Mouse (Mus musculus): ENCODE results near the gene Klk5. TPM values are rescaled to one million over a fixed set of nuclear protein-coding genes. Genes with fewer than 3 reads are reported as not detected.
A peak's percentile ranks its signal among the peaks of the same experiment; 100 is the strongest.

The Klk5 gene
- polyA plus RNA-seq (2015; fragmentation: Nextera tagmentation; extraction: Ambion mirVana) = not detected in 2 replicates

DNA sequence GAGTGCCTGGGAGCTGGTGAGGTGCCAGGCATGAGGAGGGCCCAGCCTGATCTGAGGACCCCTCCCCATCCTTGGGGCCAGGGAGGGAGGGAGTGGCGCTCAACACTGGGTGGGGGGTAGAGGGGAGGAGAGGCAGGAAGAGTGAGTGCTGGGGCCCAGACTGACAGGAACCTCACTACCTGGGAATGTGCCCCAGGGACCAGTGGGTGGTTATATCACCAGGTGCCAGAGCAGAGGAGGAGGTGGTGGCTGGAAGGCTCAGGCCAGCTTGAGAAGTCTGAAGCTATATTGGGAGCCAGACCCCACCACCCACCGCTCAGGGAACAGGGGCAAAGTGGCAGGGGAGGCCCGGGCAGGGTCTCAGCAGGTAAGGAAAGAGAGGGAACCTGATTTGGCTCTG is at the start of gene Klk5:
Gene Klk5 (plus strand): TSS at position 271 of the 400 bp plus-strand sequence.
- Histone ChIP-seq H3K27ac (no peak within 1 kb of the TSS), H3K4me1 (no peaks in the 10 kb centered on the region), H3K4me3 (no peak within 1 kb of the TSS), H3K4me2 (no peak within 1 kb of the TSS), H3K27me3 (no peaks in the 10 kb centered on the region), H3K9me3 (replicated peaks) (no peaks in the 10 kb centered on the region), H3K9ac (no peak within 1 kb of the TSS), H3K36me3 (ENCODE audit: poor library complexity, severe bottlenecking) (no peaks in the 10 kb centered on the region)
- no peak for ATAC-seq
- WGBS = 60% methylated on average over 3 of the region's 3 CpGs

DNA sequence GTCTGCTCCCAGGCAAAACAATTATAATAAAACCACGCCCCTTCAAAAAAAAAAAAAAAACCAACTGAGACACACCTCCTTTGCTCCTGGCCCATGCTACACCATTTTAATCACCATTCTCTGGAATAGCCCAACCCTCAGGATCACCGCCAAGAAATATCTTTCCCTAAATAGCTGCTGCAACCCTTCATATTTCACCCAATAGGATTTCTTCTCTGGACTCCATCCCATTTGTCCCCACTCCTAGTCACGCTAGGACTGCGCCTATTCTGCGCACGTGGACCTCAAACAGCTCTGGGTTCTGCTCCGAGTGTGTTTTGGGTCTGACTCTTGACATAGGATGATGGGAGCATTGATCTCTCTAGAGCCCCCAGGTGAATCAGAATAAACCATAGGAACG is 45.4 kb upstream of the Klk5 start:
- H3K4me2 ChIP-seq = peak overlapping the region; percentile 78
- no peak overlapping the region for H3K27ac ChIP-seq
- no peak for ATAC-seq
- no peaks in the 10 kb centered on the region for H3K36me3 ChIP-seq (ENCODE audit: poor library complexity, severe bottlenecking)
- H3K9ac ChIP-seq = no peak overlapping the region
- H3K4me1 ChIP-seq = peaks cover 11% of the 10 kb centered on the region
- WGBS = 4% methylated on average over 8 of the region's 8 CpGs
- H3K4me3 ChIP-seq = peak overlapping the region; percentile 47
- H3K9me3 ChIP-seq (replicated peaks) = no peaks in the 10 kb centered on the region
- peaks cover 41% of the 10 kb centered on the region for H3K27me3 ChIP-seq

GRCm38 (mm10) chr7:43797333-43797769 is 44.4 kb upstream of the Klk5 start, which contains the start of gene Klk8:
Gene Klk8, plus strand, starts transcription at chr7:43797577.
- no peaks in the 10 kb centered on the region for H3K36me3 ChIP-seq (ENCODE audit: poor library complexity, severe bottlenecking)

GRCm38 (mm10) chr7:43797844-43798462 is 43.8 kb upstream of the Klk5 start:
- no peak overlapping the region for H3K9ac ChIP-seq
- peak; percentile 57 for ATAC-seq

More at GRCm38 (mm10) chr7:43797333-43797769, 44.4 kb upstream of the Klk5 start, which contains the start of gene Klk8:
- peak; percentile 51; the same call in 1 of the 2 replicates for ATAC-seq
- peaks cover 41% of the 10 kb centered on the region for H3K27me3 ChIP-seq
- peak within 1 kb of the TSS; percentile 57 for H3K9ac ChIP-seq
- 0% methylated on average over 28 of the region's 28 CpGs for WGBS
- H3K27ac ChIP-seq = no peak within 1 kb of the TSS
- peaks cover 11% of the 10 kb centered on the region for H3K4me1 ChIP-seq
- peak within 1 kb of the TSS; percentile 47 for H3K4me3 ChIP-seq
- no peaks in the 10 kb centered on the region for H3K9me3 ChIP-seq (replicated peaks)
- H3K4me2 ChIP-seq = peak within 1 kb of the TSS; percentile 78

DNA sequence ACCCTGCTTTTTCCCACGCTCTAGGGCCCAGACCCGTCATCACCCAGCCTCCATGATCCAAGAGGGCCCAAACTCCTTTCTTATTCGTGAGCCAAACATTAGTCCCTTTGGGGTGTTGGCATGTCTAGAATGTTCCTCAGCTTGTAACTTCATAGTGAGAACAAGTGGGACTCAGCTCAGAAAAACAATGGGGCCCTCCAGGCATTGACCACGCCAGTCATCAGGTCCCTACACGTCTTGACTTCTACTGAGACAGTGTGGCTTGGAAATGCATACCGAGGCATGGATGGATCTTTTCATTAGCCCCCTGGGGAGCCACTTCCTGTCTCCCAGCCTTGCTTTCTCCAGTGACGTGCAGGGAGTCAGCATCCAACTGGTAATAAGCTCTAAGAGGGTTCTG is 41.9 kb upstream of the Klk5 start:
- Histone ChIP-seq H3K4me2 (no peak overlapping the region), H3K36me3 (ENCODE audit: poor library complexity, severe bottlenecking) (no peaks in the 10 kb centered on the region), H3K9ac (no peak overlapping the region), H3K4me1 (peaks cover 11% of the 10 kb centered on the region), H3K27ac (no peak overlapping the region), H3K4me3 (no peak overlapping the region), H3K27me3 (peaks cover 40% of the 10 kb centered on the region), H3K9me3 (replicated peaks) (no peaks in the 10 kb centered on the region)
- no peak for ATAC-seq
- 81% methylated on average over 7 of the region's 7 CpGs for WGBS

More at GRCm38 (mm10) chr7:43797844-43798462, 43.8 kb upstream of the Klk5 start:
- H3K4me3 ChIP-seq = peak overlapping the region; percentile 47
- no peaks in the 10 kb centered on the region for H3K36me3 ChIP-seq (ENCODE audit: poor library complexity, severe bottlenecking)
- no peaks in the 10 kb centered on the region for H3K9me3 ChIP-seq (replicated peaks)
- 34% methylated on average over 13 of the region's 13 CpGs for WGBS
- no peak overlapping the region for H3K27ac ChIP-seq
- H3K4me1 ChIP-seq = peaks cover 11% of the 10 kb centered on the region
- peaks cover 41% of the 10 kb centered on the region for H3K27me3 ChIP-seq
- H3K4me2 ChIP-seq = peak overlapping the region; percentile 78

DNA sequence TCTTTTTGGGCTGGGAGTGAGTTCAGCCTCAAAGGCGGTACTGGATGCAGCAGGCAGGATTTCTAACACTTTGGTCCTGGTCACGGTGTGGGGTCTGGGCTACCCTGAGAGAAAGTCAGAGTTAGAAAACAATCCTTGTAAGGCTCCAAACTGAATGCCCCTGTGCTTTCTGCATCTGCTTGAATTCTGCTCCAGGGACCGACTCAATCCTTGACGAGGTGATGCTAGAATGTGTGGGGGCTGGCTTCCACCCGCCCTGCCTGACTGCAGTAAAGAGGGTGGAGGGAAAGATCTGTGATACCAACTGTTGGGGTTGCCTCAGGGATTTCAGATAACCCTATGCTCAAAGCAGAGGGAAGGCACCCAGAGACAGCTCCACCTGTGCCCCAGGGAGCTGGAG is 30.8 kb upstream of the Klk5 start, which contains the start of gene Klk7:
Gene Klk7 (plus strand): TSS at position 301 of the 400 bp plus-strand sequence.
- Histone ChIP-seq H3K4me2 (no peak within 1 kb of the TSS), H3K36me3 (ENCODE audit: poor library complexity, severe bottlenecking) (no peaks in the 10 kb centered on the region), H3K4me1 (no peaks in the 10 kb centered on the region), H3K4me3 (no peak within 1 kb of the TSS), H3K9me3 (replicated peaks) (no peaks in the 10 kb centered on the region), H3K27me3 (no peaks in the 10 kb centered on the region), H3K27ac (no peak within 1 kb of the TSS), H3K9ac (no peak within 1 kb of the TSS)
- WGBS = 59% methylated on average over 5 of the region's 5 CpGs
- no peak for ATAC-seq

DNA sequence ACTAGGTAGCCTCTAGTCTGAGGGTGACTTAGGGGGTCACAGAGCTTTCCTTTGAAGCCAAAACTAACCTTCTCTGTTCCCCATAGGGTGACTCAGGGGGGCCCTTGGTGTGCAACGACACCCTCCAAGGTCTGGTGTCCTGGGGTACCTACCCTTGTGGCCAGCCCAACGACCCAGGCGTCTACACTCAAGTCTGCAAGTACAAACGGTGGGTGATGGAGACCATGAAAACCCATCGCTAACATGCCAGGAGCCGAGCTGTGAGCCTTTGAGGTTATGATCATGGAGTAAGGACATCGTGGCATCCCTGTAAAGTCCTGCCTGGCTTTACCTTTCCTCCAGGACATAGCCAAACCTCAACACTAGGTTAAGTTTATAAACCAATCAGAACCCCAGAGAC is 26.6 kb upstream of the Klk5 start:
- Histone ChIP-seq H3K4me3 (no peak overlapping the region), H3K36me3 (ENCODE audit: poor library complexity, severe bottlenecking) (no peaks in the 10 kb centered on the region), H3K4me2 (no peak overlapping the region), H3K9ac (no peak overlapping the region), H3K4me1 (no peaks in the 10 kb centered on the region), H3K27me3 (no peaks in the 10 kb centered on the region), H3K27ac (no peak overlapping the region), H3K9me3 (replicated peaks) (no peaks in the 10 kb centered on the region)
- WGBS = 87% methylated on average over 7 of the region's 7 CpGs
- no peak for ATAC-seq

DNA sequence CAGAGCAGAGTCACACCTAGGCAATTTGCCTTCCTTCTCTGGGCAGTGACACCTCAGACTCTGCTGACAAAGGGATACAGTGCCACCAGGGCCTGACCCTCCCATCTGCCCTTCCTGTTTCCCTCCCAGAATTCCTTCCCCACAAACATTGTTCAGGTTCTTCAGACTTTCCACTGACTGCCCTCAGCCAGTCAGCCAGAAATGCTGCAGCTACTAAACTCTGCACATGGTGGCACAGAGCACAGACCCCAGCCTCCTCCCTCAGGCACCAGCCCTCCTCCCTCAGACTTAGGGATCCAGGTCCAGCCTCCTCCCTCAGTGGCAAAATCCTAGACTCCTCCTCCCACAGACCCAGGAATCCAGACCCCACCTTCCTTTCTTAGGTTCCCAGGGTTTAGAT is 25.0 kb upstream of the Klk5 start:
- Histone ChIP-seq H3K9me3 (replicated peaks) (no peaks in the 10 kb centered on the region), H3K27me3 (no peaks in the 10 kb centered on the region), H3K4me1 (no peaks in the 10 kb centered on the region), H3K27ac (no peak overlapping the region), H3K36me3 (ENCODE audit: poor library complexity, severe bottlenecking) (no peaks in the 10 kb centered on the region), H3K4me3 (no peak overlapping the region), H3K9ac (no peak overlapping the region), H3K4me2 (no peak overlapping the region)
- no peak for ATAC-seq

DNA sequence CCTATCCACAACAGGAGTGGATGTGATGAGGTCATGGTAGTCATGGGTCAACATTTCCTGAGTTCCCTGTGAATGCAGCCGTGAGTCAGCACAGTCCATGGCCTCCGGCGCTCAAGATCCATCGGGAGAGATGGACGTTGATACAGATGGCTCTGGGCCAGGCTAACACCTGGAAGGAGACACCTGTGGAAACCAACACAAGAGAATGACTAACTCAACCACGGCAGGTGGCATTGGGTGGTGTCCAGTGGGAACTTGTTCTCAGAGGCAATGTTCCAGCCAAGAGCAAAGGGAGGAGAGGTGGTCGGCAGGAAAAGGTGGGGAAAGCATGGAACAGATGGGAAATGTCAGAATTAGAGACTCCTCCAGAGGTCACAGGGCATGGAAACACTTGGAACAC is 20.2 kb upstream of the Klk5 start:
- Histone ChIP-seq H3K4me2 (no peak overlapping the region), H3K27me3 (no peaks in the 10 kb centered on the region), H3K4me3 (no peak overlapping the region), H3K4me1 (no peaks in the 10 kb centered on the region), H3K9me3 (replicated peaks) (no peaks in the 10 kb centered on the region), H3K36me3 (ENCODE audit: poor library complexity, severe bottlenecking) (no peaks in the 10 kb centered on the region), H3K27ac (no peak overlapping the region), H3K9ac (no peak overlapping the region)
- ATAC-seq = no peak
- WGBS = 96% methylated on average over 7 of the region's 7 CpGs

DNA sequence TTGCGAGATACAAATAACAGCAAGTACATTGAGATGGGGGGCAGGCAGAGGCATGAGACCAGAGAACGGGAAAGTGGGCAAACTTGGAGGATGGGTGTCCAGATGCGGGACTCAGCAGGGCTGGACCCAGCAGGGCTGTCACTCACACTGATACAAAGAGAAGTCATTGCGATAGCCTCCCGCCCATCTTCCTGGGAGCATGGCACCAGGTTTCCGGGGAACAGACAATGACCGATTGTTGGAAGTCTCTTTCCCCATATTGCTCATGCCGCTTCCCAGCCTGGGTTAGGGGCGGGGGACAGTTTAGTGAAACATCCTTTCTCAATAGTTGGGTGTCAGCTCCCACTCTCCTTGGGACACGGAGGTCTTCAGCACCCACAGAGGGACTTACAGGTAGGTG is 17.6 kb upstream of the Klk5 start, which contains the start of gene Klk6:
Gene Klk6 (plus strand): TSS at position 301 of the 400 bp plus-strand sequence.
- no peak within 1 kb of the TSS for H3K9ac ChIP-seq
- no peak within 1 kb of the TSS for H3K27ac ChIP-seq
- H3K27me3 ChIP-seq = no peaks in the 10 kb centered on the region
- no peak for ATAC-seq
- no peaks in the 10 kb centered on the region for H3K4me1 ChIP-seq
- H3K4me3 ChIP-seq = no peak within 1 kb of the TSS
- no peak within 1 kb of the TSS for H3K4me2 ChIP-seq
- H3K36me3 ChIP-seq (ENCODE audit: poor library complexity, severe bottlenecking) = no peaks in the 10 kb centered on the region
- WGBS = 80% methylated on average over 10 of the region's 10 CpGs
- no peaks in the 10 kb centered on the region for H3K9me3 ChIP-seq (replicated peaks)

DNA sequence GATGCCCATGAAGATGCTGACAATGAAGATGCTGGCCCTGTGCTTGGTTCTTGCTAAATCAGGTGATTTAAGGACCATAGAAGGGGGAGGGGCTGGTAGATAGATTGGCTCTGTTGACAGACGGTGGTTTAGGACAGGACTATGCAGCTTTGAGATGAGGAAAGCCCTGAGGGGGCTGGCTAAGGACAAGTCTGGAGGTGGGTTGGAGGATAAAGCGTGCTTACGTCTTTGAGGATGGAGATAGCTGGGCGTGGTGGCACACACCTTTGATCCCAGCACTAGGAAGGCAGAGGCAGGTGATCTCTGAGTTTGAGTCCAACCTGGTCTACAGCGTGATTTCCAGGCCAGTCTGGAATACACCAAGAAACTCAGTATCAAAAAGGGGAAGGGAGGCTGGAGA is 15.7 kb upstream of the Klk5 start:
- ATAC-seq = no peak
- H3K27me3 ChIP-seq = no peaks in the 10 kb centered on the region
- no peak overlapping the region for H3K9ac ChIP-seq
- H3K4me2 ChIP-seq = no peak overlapping the region
- H3K27ac ChIP-seq = no peak overlapping the region
- H3K4me3 ChIP-seq = no peak overlapping the region
- WGBS = 87% methylated on average over 5 of the region's 5 CpGs
- no peaks in the 10 kb centered on the region for H3K36me3 ChIP-seq (ENCODE audit: poor library complexity, severe bottlenecking)
- H3K9me3 ChIP-seq (replicated peaks) = no peaks in the 10 kb centered on the region
- no peaks in the 10 kb centered on the region for H3K4me1 ChIP-seq

- Histone ChIP-seq H3K4me3 (no peak overlapping the region), H3K27ac (no peak overlapping the region), H3K36me3 (ENCODE audit: poor library complexity, severe bottlenecking) (no peaks in the 10 kb centered on the region), H3K9me3 (replicated peaks) (no peaks in the 10 kb centered on the region), H3K4me2 (no peak overlapping the region), H3K4me1 (no peaks in the 10 kb centered on the region), H3K27me3 (no peaks in the 10 kb centered on the region), H3K9ac (no peak overlapping the region)
- WGBS = 87% methylated on average over 4 of the region's 4 CpGs
- no peak for ATAC-seq
Observed at GRCm38 (mm10) chr7:43827706-43828105, 14.1 kb upstream of the Klk5 start.

- no peak overlapping the region for H3K9ac ChIP-seq
- no peak overlapping the region for H3K4me3 ChIP-seq
- H3K4me1 ChIP-seq = no peaks in the 10 kb centered on the region
- ATAC-seq = no peak
- H3K27me3 ChIP-seq = no peaks in the 10 kb centered on the region
- no peaks in the 10 kb centered on the region for H3K36me3 ChIP-seq (ENCODE audit: poor library complexity, severe bottlenecking)
- H3K4me2 ChIP-seq = no peak overlapping the region
- WGBS = 85% methylated on average over 8 of the region's 8 CpGs
- H3K27ac ChIP-seq = no peak overlapping the region
- no peaks in the 10 kb centered on the region for H3K9me3 ChIP-seq (replicated peaks)
Observed at GRCm38 (mm10) chr7:43829006-43829405, 12.8 kb upstream of the Klk5 start.
